ENCODE assay signal across 9 mouse cellular contexts in the genomic region with DNA sequence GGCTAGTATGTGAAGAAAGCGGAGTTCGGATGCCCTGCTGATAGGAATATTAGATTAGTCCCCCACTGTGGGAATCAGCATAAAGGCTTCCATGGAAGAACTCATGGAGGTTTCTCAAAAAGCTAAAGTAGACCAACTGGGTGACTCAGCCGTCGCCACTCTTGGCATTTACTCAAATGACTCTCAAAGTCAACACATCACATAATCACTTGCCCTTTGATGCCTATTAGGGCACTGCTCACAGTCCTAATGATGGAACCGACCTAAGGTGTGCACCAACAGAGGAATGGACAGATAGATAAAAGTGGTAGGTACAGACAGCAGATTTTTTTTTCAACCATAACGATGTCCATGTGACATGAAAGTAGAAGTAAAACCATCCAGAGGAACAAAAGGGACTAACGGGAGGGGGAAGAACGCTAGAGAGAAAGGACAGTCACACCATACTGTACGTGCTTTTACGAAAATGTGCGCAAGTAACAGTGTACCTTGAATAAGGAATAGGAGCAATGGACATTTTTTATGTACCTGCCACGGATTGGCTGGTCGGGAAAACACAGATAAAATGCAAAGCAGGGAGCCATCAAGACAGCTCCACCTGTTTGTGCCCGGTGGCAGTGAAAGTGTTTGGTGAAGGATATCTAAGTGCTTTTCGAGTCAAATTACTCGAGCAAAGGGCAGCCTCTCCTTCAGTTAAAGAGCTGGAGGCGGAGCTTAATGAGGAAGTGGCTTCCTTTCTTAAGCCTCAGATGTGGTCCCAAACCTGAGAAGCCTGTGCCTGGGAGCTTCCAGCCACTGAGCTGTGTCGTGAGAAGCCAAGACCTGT. TPM values are rescaled to one million over a fixed set of nuclear protein-coding genes. Genes with fewer than 3 reads are reported as not detected.
DNase-seq lines count a peak whose midpoint lies in the region.
"Had no signal": no experiment of that assay in that cellular context is flagged by ENCODE, and none has a peak within 500 bp of the region (broad histone marks: within the 10 kb centered on the region; RNA-seq: fewer than 3 reads in every experiment).

No protein-coding gene starts in this region.

- peak overlapping the region; percentile 19 for H3K4me3 ChIP-seq in macrophage (ENCODE audit: inconsistent target)

- DNase-seq in B cell, adult 2 months: peak; percentile 21 to 26
- DNase-seq in ES-CJ7 (ENCODE audit: low read depth, low spot score): peak; percentile 76
- DNase-seq in kidney, adult 9 months: peak; percentile 73
- no peak for DNase-seq in layer of hippocampus, adult 9-11 months
- no peak for DNase-seq in right cerebral cortex, postnatal 14 days
- DNase-seq in cerebellum, postnatal 36 days: no peak
- DNase-seq in cerebellum, postnatal 25 days: no peak

- no peaks in the 10 kb centered on the region for H3K79me2 ChIP-seq in macrophage (ENCODE audit: inconsistent target)

- 29% methylated on average over 18 of the region's 18 CpGs for WGBS in macrophage (ENCODE audit: missing documents)

- H3K36me3 ChIP-seq in macrophage (ENCODE audit: inconsistent target): no peaks in the 10 kb centered on the region

- H3K27ac ChIP-seq in macrophage: no peak overlapping the region

RNA-seq across cellular contexts. Expression of gene Bcl2l14, which starts 17.8 kb away (rescaled TPM):
- total RNA-seq in macrophage (2018; cell fraction: chromatin; rRNA removed): not detected
- total RNA-seq in macrophage (2018; cell fraction: cytosol; rRNA removed): under 1 TPM in 23 of 26 experiments, not detected in 3; 0.05 to 0.44 (median 0.17) TPM
- 1 to 10 TPM in 1 of 26 experiments, under 1 TPM in 10, not detected in 15; 0.17 to 1.0 (median 0.48) TPM for total RNA-seq in macrophage (2018; cell fraction: nucleus; rRNA removed)
- 0.09 to 0.39 TPM in 2 of 3 replicates, not detected in the other for polyA plus RNA-seq in macrophage (2018)
- polyA plus RNA-seq: cortical plate, adult 2 months had no signal

Comparison
In these comparisons a context has a peak if more than half of its experiments do, and no peak if none do; other contexts are left out.
1. DNase-seq: peak in B cell, adult 2 months (2 of 2), ES-CJ7 (single experiment) and kidney, adult 9 months (single experiment); none in layer of hippocampus, adult 9-11 months (single experiment), right cerebral cortex, postnatal 14 days (single experiment), cerebellum, postnatal 36 days (0 of 2) and cerebellum, postnatal 25 days (0 of 2).